Mouse (Mus musculus) liver, embryonic 14.5 days (tissue): ENCODE data around the gene Jmjd1c.

ENCODE experiments used
- CTCF ChIP-seq: IDR thresholded peaks from 2 replicates; pipeline ENCODE4 v1.5.1; 2016; ENCODE audit warnings: antibody characterized with exemption, low read depth, control low read depth
- EP300 ChIP-seq: IDR thresholded peaks from 2 replicates; pipeline ENCODE4 v1.6.1; 2016; ENCODE audit warnings: antibody characterized with exemption, low read depth

GRCm38 (mm10) chr10:67299285-67299684, 203.4 kb downstream of the Jmjd1c start:
- TF ChIP-seq CTCF (no peak), EP300 (no peak)
